Mouse (Mus musculus): ENCODE data around the gene Cdh15. TPM values are rescaled to one million over a fixed set of nuclear protein-coding genes. Genes with fewer than 3 reads are reported as not detected.
A peak's percentile ranks its signal among the peaks of the same experiment; 100 is the strongest.

Gene Cdh15
- polyA plus RNA-seq, 1 experiment from 2014 or later, result 2.9 TPM

- H3K27me3 ChIP-seq (ENCODE audit: control insufficient read depth, insufficient read depth, low read depth, low read length), result no peaks in the 10 kb centered on the region
- peak overlapping the region; percentile 33; the same call in 1 of the 2 replicates for H3K27ac ChIP-seq (ENCODE audit: low read length)
- peaks cover 21% of the 10 kb centered on the region for H3K4me1 ChIP-seq (ENCODE audit: control insufficient read depth, insufficient read depth, low read length)
- no peaks in the 10 kb centered on the region for H3K9me3 ChIP-seq (replicated peaks; ENCODE audit: control insufficient read depth, low read length, poor library complexity, severe bottlenecking)
- 0 out of 2 replicates have a peak overlapping the region, but pooled peaks have one; percentile 10 for H3K9ac ChIP-seq (ENCODE audit: low read depth, low read length)
- no peak overlapping the region for H3K4me3 ChIP-seq (ENCODE audit: low read depth, low read length)
- no peak overlapping the region for H3K4me2 ChIP-seq (ENCODE audit: low read length)
- 8% methylated on average over 7 of the region's 7 CpGs for WGBS
- H3K36me3 ChIP-seq (ENCODE audit: control insufficient read depth, insufficient read depth, low read length), result no peaks in the 10 kb centered on the region; the same call in 1 of the 2 replicates
- no peak for ATAC-seq
These were observed 33.2 kb upstream of the Cdh15 start for GRCm38 (mm10) chr8:122814608-122815007.

GRCm38 (mm10) chr8:122816965-122817364 lies 30.8 kb upstream of the Cdh15 start:
- no peaks in the 10 kb centered on the region; the same call in 1 of the 2 replicates for H3K36me3 ChIP-seq (ENCODE audit: control insufficient read depth, insufficient read depth, low read length)
- no peak overlapping the region for H3K27ac ChIP-seq (ENCODE audit: low read length)
- no peak for ATAC-seq
- 93% methylated on average over 6 of the region's 6 CpGs for WGBS
- no peak overlapping the region for H3K4me2 ChIP-seq (ENCODE audit: low read length)
- H3K27me3 ChIP-seq (ENCODE audit: control insufficient read depth, insufficient read depth, low read depth, low read length), result no peaks in the 10 kb centered on the region
- H3K4me1 ChIP-seq (ENCODE audit: control insufficient read depth, insufficient read depth, low read length), result peaks cover 9% of the 10 kb centered on the region; the same call in 1 of the 2 replicates
- no peak overlapping the region for H3K9ac ChIP-seq (ENCODE audit: low read depth, low read length)
- no peak overlapping the region for H3K4me3 ChIP-seq (ENCODE audit: low read depth, low read length)
- H3K9me3 ChIP-seq (replicated peaks; ENCODE audit: control insufficient read depth, low read length, poor library complexity, severe bottlenecking), result no peaks in the 10 kb centered on the region

- Histone ChIP-seq H3K4me1 (ENCODE audit: control insufficient read depth, insufficient read depth, low read length) (peaks cover 9% of the 10 kb centered on the region; the same call in 1 of the 2 replicates), H3K4me2 (ENCODE audit: low read length) (no peak overlapping the region), H3K27ac (ENCODE audit: low read length) (no peak overlapping the region), H3K4me3 (ENCODE audit: low read depth, low read length) (no peak overlapping the region), H3K9me3 (replicated peaks; ENCODE audit: control insufficient read depth, low read length, poor library complexity, severe bottlenecking) (no peaks in the 10 kb centered on the region), H3K9ac (ENCODE audit: low read depth, low read length) (no peak overlapping the region), H3K27me3 (ENCODE audit: control insufficient read depth, insufficient read depth, low read depth, low read length) (no peaks in the 10 kb centered on the region), H3K36me3 (ENCODE audit: control insufficient read depth, insufficient read depth, low read length) (no peaks in the 10 kb centered on the region; the same call in 1 of the 2 replicates)
- ATAC-seq, result no peak
- WGBS, result 41% methylated on average over 13 of the region's 13 CpGs
These were observed 29.9 kb upstream of the Cdh15 start for GRCm38 (mm10) chr8:122817724-122818496.

- 85% methylated on average over 11 of the region's 11 CpGs for WGBS
- Histone ChIP-seq H3K4me1 (ENCODE audit: control insufficient read depth, insufficient read depth, low read length) (peaks cover 6% of the 10 kb centered on the region; the same call in 1 of the 2 replicates), H3K4me3 (ENCODE audit: low read depth, low read length) (no peak overlapping the region), H3K9ac (ENCODE audit: low read depth, low read length) (no peak overlapping the region), H3K27me3 (ENCODE audit: control insufficient read depth, insufficient read depth, low read depth, low read length) (no peaks in the 10 kb centered on the region), H3K4me2 (ENCODE audit: low read length) (no peak overlapping the region), H3K9me3 (replicated peaks; ENCODE audit: control insufficient read depth, low read length, poor library complexity, severe bottlenecking) (no peaks in the 10 kb centered on the region), H3K36me3 (ENCODE audit: control insufficient read depth, insufficient read depth, low read length) (no peaks in the 10 kb centered on the region), H3K27ac (ENCODE audit: low read length) (no peak overlapping the region)
- no peak for ATAC-seq
These were observed 28.0 kb upstream of the Cdh15 start for GRCm38 (mm10) chr8:122819776-122820175.

- Histone ChIP-seq H3K4me2 (ENCODE audit: low read length) (no peak overlapping the region), H3K4me1 (ENCODE audit: control insufficient read depth, insufficient read depth, low read length) (no peaks in the 10 kb centered on the region; the same call in 1 of the 2 replicates), H3K27me3 (ENCODE audit: control insufficient read depth, insufficient read depth, low read depth, low read length) (no peaks in the 10 kb centered on the region), H3K4me3 (ENCODE audit: low read depth, low read length) (no peak overlapping the region), H3K9ac (ENCODE audit: low read depth, low read length) (no peak overlapping the region), H3K9me3 (replicated peaks; ENCODE audit: control insufficient read depth, low read length, poor library complexity, severe bottlenecking) (no peaks in the 10 kb centered on the region), H3K36me3 (ENCODE audit: control insufficient read depth, insufficient read depth, low read length) (no peaks in the 10 kb centered on the region), H3K27ac (ENCODE audit: low read length) (no peak overlapping the region)
- no peak for ATAC-seq
- WGBS, result 44% methylated on average over 5 of the region's 5 CpGs
These were observed 23.2 kb upstream of the Cdh15 start for GRCm38 (mm10) chr8:122824571-122824970.

GRCm38 (mm10) chr8:122824986-122825385 lies 22.8 kb upstream of the Cdh15 start:
- H3K4me1 ChIP-seq (ENCODE audit: control insufficient read depth, insufficient read depth, low read length), result no peaks in the 10 kb centered on the region; the same call in 1 of the 2 replicates
- H3K27ac ChIP-seq (ENCODE audit: low read length), result no peak overlapping the region
- no peak overlapping the region for H3K4me2 ChIP-seq (ENCODE audit: low read length)
- H3K9me3 ChIP-seq (replicated peaks; ENCODE audit: control insufficient read depth, low read length, poor library complexity, severe bottlenecking), result no peaks in the 10 kb centered on the region
- H3K9ac ChIP-seq (ENCODE audit: low read depth, low read length), result no peak overlapping the region
- ATAC-seq, result no peak
- WGBS, result 65% methylated on average over 9 of the region's 9 CpGs
- no peaks in the 10 kb centered on the region for H3K27me3 ChIP-seq (ENCODE audit: control insufficient read depth, insufficient read depth, low read depth, low read length)
- H3K36me3 ChIP-seq (ENCODE audit: control insufficient read depth, insufficient read depth, low read length), result no peaks in the 10 kb centered on the region
- no peak overlapping the region for H3K4me3 ChIP-seq (ENCODE audit: low read depth, low read length)

GRCm38 (mm10) chr8:122825408-122825807 lies 22.4 kb upstream of the Cdh15 start:
- H3K9me3 ChIP-seq (replicated peaks; ENCODE audit: control insufficient read depth, low read length, poor library complexity, severe bottlenecking), result no peaks in the 10 kb centered on the region
- H3K4me1 ChIP-seq (ENCODE audit: control insufficient read depth, insufficient read depth, low read length), result peaks cover 2% of the 10 kb centered on the region
- 65% methylated on average over 8 of the region's 8 CpGs for WGBS
- no peaks in the 10 kb centered on the region for H3K27me3 ChIP-seq (ENCODE audit: control insufficient read depth, insufficient read depth, low read depth, low read length)
- H3K27ac ChIP-seq (ENCODE audit: low read length), result no peak overlapping the region
- H3K36me3 ChIP-seq (ENCODE audit: control insufficient read depth, insufficient read depth, low read length), result no peaks in the 10 kb centered on the region
- no peak overlapping the region for H3K4me2 ChIP-seq (ENCODE audit: low read length)
- no peak for ATAC-seq
- H3K9ac ChIP-seq (ENCODE audit: low read depth, low read length), result no peak overlapping the region
- H3K4me3 ChIP-seq (ENCODE audit: low read depth, low read length), result no peak overlapping the region

GRCm38 (mm10) chr8:122829396-122829795 lies 18.4 kb upstream of the Cdh15 start:
- Histone ChIP-seq H3K9ac (ENCODE audit: low read depth, low read length) (no peak overlapping the region), H3K27me3 (ENCODE audit: control insufficient read depth, insufficient read depth, low read depth, low read length) (no peaks in the 10 kb centered on the region), H3K4me3 (ENCODE audit: low read depth, low read length) (no peak overlapping the region), H3K4me2 (ENCODE audit: low read length) (no peak overlapping the region), H3K4me1 (ENCODE audit: control insufficient read depth, insufficient read depth, low read length) (peaks cover 2% of the 10 kb centered on the region), H3K9me3 (replicated peaks; ENCODE audit: control insufficient read depth, low read length, poor library complexity, severe bottlenecking) (no peaks in the 10 kb centered on the region), H3K27ac (ENCODE audit: low read length) (no peak overlapping the region), H3K36me3 (ENCODE audit: control insufficient read depth, insufficient read depth, low read length) (no peaks in the 10 kb centered on the region)
- WGBS, result 77% methylated on average over 3 of the region's 3 CpGs
- no peak for ATAC-seq

GRCm38 (mm10) chr8:122830349-122831061 lies 17.3 kb upstream of the Cdh15 start:
- H3K9ac ChIP-seq (ENCODE audit: low read depth, low read length), result no peak overlapping the region
- H3K4me3 ChIP-seq (ENCODE audit: low read depth, low read length), result no peak overlapping the region
- no peaks in the 10 kb centered on the region for H3K9me3 ChIP-seq (replicated peaks; ENCODE audit: control insufficient read depth, low read length, poor library complexity, severe bottlenecking)
- no peaks in the 10 kb centered on the region for H3K27me3 ChIP-seq (ENCODE audit: control insufficient read depth, insufficient read depth, low read depth, low read length)
- H3K4me1 ChIP-seq (ENCODE audit: control insufficient read depth, insufficient read depth, low read length), result peaks cover 2% of the 10 kb centered on the region
- no peak overlapping the region for H3K4me2 ChIP-seq (ENCODE audit: low read length)
- 50% methylated on average over 8 of the region's 8 CpGs for WGBS
- no peak overlapping the region for H3K27ac ChIP-seq (ENCODE audit: low read length)
- no peaks in the 10 kb centered on the region for H3K36me3 ChIP-seq (ENCODE audit: control insufficient read depth, insufficient read depth, low read length)
- ATAC-seq, result peak; percentile 87
